Mouse (Mus musculus) adrenal gland, postnatal 0 days (tissue): Measurements from ENCODE around the gene Gm2956. TPM values are rescaled to one million over a fixed set of nuclear protein-coding genes. Genes with fewer than 3 reads are reported as not detected.

Experiments used
- polyA plus RNA-seq: library from polyadenylated mRNA; unstranded; fragments of >200 nt; fragmentation: Nextera tagmentation; extraction: Ambion mirVana; gene quantifications from 2 replicates; pipeline ENCODE4 v1.2.1, GENCODE M21; 2015

Gene Gm2956
- polyA plus RNA-seq: not detected in 2 replicates

DNA sequence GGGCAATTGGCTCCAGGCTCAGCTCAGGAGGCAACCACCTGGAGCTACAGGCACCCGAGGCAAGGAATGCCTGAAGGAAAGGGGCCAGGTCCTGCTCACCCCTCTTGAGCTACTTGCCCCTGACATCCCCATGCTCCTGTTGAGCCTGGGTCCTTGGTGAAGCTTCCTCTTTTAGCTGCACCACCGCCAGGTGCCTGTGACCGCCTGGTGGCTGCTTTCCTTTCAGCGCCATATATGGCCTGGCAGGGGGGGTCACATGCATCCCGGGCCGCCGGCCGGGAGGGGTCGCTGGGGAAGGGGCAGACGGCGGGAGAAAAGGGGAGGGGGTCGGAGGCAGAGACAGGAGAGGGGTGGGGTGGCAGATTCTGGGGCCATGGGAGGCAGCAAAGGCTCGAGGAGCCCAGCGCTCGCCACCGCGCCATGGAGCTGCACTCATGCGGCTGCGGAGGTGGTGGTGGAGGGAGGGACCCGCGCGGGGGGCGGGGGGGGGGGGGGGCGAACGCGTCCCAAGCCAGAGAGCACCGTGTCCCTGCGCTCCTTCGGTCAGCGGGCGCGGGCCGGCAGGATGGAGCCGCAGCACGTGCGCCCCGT, at the start of gene Gm2956:
Gm2956 (plus strand) TSS at position 541 of the 591 bp plus-strand sequence.

DNA sequence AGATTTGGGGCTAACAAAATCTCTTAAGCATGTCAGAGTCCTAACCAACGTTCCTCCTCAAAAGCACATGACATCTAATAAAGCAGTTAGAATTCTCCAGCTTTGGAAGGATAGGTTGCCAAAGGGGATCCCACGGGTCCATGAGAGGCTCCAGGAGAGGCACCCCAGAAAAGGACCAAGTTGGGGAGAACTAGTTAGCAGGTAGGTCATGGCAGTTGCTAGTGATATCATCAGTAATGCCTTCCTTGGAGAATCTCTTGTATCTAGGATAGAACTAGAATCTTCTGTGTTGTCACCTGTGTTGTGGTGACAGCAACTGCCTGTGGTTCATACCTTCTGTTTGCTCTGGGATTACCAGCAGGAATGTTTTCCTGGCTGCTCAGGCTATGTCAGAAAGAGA, 62.4 kb downstream of the Gm2956 start, which contains the start of gene Gm10413:
Gm10413 (plus strand) TSS at position 301 of the 400 bp plus-strand sequence.

Other genes with a start within 250 kb of the Gm2956 start
- not detected in 2 replicates for gene Gm10340, start 198.6 kb upstream of the Gm2956 start, polyA plus RNA-seq
- gene Gm5795, start 144.4 kb upstream of the Gm2956 start, polyA plus RNA-seq: not detected in 2 replicates
- gene D830030K20Rik, start 124.1 kb upstream of the Gm2956 start, polyA plus RNA-seq: 2.1 and 4.6 TPM in 2 replicates
- not detected in 2 replicates for gene Gm10413, start 62.5 kb downstream of the Gm2956 start, polyA plus RNA-seq
- 0.47 and 1.3 TPM in 2 replicates for gene Gm10409, start 80.0 kb downstream of the Gm2956 start, polyA plus RNA-seq
- gene Gm3005, start 95.5 kb downstream of the Gm2956 start, polyA plus RNA-seq: 0.29 and 0.44 TPM in 2 replicates
- gene Gm10408, start 116.8 kb downstream of the Gm2956 start, polyA plus RNA-seq: not detected in 2 replicates